Mouse (Mus musculus) B cell, adult 2 months (primary cell): ENCODE measurements around the gene Nmbr.

ENCODE experiments used
- DNase-seq, 2 experiments: peaks; one replicate each; pipeline ENCODE4 v3.0.0; 2022

The Nmbr gene

DNA sequence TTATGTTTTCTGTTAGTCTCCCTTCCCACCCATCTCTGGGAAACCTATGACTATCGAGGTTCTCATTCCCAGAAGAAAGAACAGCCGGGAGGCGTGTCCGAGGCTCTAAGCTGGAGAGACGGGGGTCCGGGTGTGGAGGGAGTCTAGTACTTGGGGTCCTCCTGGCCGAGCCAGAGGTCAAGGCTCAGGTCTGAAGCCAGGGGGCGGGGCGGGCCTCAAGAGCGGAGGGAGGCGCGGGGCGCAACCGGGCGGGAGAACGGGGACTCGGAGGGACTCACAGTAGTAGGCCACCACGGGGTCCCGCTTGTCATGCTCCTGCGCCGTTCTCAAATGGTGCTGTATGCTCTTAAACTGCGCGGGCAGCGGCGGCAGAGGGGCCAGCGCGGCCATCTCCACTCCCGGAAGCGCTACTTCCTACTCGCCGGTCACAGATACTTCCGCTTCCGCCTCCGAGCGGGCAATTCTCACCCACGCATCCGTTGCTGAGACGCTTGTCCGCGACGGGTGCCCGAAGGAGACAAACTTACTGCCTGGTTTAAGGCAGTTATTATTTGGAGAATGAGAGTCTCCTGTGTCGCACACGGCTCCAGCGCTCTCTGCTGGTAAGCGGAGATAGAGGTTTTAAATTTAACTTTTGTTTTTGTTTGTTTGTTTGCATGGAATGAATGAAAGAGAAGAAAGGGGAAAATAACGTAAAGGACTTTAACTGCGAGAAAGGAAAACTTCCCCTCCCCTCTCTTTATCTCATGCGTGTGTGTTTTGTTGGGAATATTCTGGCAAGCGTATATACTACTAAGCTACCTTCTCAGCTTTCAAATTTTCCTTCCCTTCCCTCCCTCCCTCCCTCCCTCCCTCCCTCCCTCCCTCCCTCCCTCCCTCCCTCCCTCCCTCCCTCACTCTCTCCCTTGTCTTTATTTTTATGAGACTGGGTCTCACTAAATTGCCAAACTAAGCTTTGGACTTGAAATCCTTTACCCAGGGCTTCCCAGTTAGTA is at the start of gene Nmbr, which contains the start of gene Vta1:
Gene Nmbr, plus strand, starts transcription at position 520 of the 995 bp plus-strand sequence.
Gene Vta1, minus strand, starts transcription at position 489 of the 995 bp plus-strand sequence.
- DNase-seq = peak; percentile 94 to 95

DNA sequence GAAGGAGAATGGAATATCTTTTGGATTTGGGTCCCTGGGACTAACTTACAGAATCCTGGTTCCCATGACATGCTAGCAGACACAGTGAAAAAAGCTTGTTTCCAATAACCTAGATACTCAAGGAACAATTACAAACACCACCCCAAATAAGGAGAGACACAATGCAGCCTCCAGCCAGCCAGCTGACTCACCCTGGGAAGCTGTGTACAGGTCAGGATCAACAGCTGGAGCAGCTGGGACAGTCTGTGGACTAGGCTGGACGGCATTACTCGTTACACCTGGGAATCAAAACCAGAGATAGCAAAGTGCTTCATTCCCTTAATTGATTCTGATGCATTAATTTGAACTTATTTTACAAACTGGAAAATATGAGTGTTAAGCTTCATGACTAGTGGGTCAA is 44.5 kb upstream of the Nmbr start:
- DNase-seq = no peak

DNA sequence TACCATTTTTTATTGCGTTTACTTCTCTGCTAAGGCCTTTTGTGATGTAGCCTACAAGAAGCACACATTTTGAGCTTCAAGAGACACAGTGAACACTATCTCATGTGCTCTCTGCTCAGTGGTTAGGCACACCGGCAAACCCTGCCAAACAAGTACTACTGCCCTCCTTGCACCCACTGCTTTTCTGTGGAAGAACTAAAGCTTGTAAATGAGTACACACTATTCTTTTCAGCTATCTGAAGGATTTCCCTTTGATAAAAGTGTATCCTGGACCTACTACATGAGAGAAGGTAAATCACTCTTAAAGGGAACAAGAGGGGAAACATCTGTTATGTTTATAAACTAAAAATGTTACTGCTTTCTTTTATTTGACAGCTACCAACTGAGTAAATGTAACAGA is 39.2 kb upstream of the Nmbr start:
- DNase-seq = no peak

DNA sequence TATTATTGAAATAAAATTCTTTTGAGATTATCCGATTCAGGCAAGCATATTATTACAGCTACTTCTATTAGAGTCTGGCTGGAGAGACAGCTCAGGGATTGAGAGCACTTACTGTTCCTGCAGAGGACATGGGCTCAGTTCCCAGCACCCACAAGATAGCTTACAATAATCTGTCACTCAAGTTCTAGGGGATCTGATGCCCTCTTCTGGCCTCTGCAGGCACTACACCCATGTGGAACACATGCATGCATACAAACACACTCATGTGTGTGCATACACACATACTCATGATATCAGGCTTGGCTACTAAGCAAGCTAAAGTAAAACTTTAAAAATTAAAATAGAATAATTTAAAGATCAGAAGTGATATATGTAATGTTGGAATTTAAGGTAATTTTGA is 19.7 kb upstream of the Nmbr start:
- peak in 1 of 2 experiments; percentile 19 for DNase-seq

DNA sequence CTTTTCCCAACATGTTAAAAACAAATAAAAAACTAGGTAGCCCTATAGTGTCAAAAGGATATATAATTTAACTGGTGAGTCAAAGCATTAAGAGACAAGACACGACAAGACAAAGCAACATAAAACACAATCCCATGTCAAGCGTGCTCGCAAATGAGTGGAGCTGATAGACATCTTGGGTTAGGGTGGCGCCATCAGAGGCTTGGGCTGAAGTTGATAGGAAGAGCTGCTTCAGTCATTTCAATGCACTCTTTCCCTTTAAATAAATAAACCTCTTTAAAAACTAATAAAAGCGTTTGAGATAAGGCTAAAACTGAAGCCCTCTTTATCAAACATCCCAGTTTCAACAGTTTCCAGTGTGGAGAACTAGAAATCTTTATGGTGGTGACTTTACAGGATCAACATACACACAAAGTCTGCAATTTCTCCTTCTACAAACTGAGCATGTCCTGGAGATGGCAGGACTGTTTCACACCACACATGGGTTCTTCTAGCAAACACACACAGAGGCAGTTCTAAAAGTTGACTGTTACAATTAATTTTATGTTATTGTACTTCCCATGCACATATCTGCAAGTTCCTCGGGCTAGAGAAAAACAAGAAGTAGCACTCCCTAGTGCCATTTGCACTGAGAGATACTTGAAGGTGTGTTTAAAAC is 16.5 kb upstream of the Nmbr start:
- no peak for DNase-seq

DNA sequence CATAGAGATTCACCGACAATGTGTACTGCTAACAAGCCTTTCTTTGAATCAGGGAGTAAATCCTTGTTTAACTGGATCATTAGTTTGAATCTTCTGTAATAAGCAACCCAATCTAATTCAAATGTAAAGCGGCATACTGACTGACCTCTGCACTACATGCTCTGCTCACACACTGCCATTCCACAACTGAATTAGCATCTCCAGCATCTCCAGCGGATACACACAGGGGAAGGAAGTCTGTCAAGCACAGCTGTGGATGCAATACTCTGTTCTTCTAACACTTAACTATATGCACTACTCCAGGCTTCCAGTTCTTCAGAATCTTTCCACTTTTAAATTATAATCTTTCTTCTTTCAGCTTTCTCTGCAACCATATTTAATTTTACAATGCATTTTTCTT is 15.0 kb upstream of the Nmbr start:
- no peak for DNase-seq

DNA sequence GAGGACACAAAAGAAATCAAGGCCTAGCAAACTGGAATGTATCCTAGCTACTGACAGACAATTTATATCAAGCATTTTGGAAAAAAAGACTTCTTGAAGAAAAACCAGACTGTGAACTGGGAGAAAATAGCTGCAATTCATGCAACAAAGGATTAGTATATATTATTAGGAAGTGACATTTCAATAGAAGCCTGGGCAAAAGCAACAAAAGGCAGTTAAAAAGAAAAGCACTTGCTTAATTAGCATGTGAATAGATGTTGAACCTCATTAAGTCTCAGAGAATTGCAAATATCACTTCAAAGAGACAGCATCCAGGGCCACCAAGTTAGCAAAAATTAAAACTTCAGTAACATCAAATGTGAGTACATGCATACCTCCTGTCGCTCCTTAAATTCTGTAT is 2.2 kb upstream of the Nmbr start:
- no peak for DNase-seq

DNA sequence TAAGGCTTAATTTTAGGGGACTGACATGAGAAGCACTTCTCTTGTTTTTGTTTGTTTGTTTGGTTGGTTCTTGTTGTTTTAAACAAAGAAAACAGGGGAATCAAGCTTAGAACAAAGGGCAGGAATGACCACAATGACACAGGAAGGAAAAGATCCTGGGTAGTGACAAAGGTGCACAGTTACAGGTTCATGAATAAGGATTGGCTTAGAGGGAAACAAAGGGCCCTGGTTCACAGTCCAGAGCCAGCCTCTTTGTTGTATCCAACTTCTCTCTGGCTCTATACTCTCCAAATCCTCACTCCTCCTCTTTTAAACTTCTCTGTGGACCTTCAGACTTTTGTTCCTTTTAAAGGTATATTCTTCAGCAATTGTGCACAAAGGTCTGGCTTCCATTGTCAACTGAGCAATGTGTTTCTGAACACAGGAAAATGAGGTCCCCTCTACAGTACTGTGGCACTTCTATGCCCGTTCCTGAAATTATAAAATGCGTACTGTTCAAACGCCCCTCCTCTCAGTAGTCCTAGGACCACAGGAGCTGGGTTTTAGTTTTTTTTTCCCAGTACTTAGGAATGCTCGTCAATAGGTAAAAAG is 1.5 kb upstream of the Nmbr start:
- DNase-seq = no peak

DNA sequence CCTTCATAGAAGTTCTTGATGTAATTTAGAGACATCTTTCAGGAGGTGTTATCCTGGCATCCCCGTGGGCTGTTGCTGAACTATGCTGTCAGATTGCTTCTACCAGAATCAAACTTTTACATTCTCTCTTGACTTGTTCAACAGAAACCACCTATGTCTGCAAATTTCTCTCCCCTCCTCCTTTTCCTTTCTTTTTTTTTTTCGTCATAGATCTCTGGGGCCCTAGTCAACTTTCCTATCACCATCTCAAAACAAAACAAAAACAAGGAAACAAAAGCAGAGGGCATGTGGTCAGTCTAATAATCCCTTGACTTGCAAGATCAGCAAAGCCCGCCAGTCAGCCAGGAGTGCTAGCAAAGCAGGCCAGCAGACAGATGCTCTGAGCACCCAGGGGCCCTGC is 12.7 kb downstream of the Nmbr start, which contains the start of gene Gje1:
Gene Gje1, minus strand, starts transcription at position 101 of the 400 bp plus-strand sequence.
- no peak for DNase-seq

DNA sequence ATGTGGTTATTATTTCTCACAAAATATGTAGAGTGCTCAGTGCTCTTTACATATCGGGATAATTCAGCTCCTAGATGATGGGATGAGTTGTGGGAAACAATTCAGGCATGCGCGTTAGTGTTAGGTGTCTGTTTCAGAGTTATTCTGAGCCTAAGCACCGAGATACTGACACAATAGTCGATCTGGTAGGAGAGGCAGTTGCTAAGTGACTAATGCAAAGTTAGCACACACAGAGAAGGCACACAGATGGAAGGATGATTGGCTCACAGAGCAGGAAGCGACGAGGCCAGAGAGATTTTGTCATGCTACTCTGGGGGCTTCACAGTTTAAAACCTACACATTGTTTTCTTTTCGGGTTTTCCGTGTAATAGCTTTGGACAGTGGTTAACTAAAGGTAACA is 20.3 kb downstream of the Nmbr start:
- no peak for DNase-seq

DNA sequence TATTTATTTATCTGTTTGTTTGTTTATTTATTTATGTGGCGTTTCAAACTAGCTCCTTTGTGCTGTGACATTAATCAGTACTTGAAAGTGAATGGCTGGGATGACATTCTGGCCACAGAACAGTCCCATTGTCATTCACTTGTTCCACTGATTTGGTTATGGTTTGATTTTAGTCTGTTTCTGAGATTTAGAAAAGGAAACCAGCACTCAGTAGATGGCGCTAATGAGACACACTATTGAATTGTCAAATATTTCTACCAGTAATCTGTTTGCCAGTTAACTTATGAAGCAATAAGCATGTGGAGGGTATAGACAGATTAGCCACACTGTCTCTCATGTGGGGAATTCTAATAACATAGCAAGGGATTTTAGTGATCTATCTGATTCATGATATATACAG is 28.9 kb downstream of the Nmbr start:
- peak in 1 of 2 experiments; percentile 3 for DNase-seq

DNA sequence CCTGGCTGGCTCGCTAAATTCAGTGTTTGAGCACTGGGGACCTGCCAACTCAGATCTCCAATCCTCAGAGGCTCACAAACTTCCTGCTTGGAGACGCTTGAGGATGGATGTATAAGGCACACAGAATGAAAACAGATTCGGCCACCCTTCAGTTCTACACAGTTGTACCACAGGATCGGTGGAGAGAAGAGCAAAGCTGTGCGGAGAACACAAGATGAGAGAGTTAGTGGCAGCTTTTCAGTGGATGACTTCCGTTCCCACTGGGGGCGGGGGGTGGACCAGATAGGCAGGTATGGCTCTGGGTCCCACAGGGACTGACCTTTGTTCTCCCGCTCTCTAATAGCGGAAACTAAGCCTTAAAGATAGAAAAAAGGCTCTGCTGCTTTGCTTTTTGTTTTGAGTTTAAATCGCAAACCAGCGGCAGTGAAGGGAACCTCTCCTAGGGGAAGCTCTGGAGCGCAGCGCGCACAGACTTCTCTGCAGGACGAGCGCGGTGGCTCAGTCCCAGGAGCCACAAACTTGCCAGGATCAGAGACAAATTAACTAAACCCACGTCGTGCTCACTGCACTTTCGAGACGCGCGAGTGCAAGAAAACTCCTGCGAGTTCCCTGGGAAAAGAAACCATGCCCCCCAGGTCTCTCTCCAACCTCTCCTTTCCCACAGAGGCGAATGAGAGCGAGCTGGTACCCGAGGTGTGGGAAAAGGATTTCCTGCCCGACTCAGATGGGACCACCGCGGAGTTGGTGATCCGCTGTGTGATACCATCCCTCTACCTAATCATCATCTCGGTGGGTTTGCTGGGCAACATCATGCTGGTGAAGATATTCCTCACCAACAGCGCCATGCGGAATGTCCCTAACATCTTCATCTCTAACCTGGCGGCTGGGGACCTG is 54.5 kb downstream of the Nmbr start:
- DNase-seq = no peak

DNA sequence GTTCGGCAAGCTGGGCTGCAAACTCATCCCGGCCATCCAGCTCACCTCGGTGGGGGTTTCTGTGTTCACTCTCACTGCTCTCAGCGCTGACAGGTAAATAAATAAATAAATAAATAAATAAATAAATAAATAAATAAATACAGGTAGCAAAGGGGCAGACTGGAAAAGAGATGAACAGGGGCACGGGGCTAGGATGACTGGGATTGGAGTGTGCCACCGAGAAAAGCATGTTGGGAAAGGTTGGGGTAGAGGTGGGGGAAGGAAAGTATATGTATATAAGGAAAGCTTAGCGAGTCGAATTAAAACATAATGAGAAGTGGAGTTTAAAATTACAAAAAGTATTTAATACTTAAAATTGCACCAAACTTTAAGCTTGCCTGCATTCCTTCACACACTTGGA is 55.2 kb downstream of the Nmbr start:
- no peak for DNase-seq

DNA sequence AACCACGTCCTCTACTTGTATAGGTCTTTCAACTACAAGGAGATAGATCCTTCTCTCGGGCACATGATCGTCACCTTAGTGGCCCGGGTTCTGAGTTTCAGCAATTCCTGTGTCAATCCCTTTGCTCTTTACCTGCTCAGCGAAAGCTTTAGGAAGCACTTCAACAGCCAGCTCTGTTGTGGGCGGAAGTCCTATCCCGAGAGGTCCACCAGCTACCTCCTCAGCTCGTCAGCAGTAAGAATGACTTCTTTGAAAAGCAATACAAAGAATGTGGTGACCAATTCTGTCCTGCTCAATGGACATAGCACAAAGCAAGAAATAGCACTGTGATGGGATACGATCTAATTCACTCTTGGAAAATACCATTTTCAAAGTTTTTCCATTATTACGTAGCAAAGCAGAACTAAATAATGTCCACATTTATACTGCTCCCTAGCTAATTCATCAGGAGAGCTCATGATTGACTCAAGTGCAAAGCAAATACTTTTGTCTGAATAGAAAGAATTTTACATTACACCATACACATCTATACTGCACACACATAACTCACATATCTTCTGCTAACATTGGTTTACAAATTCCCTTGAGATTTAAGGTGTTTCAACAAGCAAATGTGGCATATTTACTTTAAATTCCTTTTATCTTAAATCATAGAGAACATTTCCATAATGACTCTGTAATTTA is 65.0 kb downstream of the Nmbr start:
- DNase-seq = no peak

DNA sequence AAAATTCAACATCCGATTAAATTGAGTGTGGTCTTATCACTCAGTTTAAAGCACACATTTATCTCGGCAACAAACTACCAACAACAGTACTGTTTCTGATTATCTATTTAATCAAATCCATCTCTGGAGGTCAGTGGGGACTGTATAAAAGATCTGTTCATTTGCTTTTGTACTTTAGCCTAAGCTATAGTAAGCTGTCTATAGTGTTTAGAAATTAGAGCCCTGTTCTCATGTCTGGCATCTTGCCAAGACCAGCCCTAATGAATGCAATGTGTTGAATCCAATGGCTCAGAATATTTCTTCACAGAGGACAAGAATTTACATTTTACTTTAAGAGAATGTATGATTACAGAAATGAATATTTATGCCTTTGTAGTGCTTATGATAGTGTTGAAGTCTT is 69.1 kb downstream of the Nmbr start:
- no peak for DNase-seq

DNA sequence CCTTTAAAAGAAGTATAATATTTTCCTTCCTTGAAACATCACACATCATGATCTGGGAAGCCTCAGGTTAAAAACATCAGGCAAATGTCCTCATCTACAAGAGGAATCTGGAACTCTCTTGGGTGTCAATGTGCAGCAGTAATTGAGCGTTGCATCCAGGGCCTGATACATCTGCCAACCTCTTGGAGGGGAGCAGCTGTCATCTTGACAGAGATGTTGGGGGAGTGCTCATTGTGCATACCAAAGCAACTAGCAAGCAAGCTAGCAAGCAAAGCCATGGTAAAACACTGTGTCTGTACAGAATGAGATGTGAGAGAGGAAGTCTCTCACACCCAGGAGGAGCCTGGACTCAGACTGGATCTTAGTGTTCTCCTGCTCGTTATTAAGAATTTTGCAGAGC is 84.6 kb downstream of the Nmbr start:
- DNase-seq = no peak

DNA sequence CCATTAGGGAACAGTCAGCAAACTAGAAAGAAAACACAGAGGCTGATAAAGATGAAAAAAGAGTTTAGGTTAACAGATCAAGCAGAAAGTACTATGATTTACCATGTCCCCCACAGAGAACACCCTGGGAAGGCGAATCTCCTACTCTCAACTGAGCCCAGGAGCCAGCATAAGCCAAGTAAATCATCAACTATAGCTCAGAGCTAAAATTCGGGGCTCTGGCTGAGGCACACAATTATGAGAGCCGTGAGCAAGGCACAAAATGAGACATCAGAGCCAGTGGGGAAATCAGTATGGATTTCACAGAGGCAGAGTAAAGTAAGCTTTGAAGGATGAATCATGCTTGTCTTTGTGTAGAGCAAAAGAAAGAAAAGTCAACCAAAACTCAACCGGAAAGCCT is 111.6 kb downstream of the Nmbr start:
- no peak for DNase-seq
